Comparison of ENCODE assay signal across 34 mouse cellular contexts in the genomic region with DNA sequence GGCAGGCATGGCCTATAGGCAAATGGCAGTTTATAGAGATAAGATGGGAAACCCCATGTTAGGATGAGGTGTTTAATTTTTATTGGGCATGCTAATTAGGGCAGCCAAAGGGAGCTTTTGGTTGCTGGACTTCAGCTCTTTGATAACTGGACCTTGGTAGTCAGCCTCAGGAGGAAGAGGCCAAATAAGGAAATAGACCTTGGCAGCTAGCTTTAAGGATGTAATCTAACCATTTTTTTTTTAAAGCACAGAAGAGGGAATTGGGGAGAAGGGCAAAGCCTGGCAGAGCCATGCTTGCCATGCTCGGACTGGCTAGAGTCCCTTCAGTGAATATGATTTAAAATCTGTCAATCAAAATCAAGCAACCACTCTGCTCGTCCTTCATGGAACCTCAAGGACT. TPM values are rescaled to one million over a fixed set of nuclear protein-coding genes. Genes with fewer than 3 reads are reported as not detected.
DNase-seq lines count a peak whose midpoint lies in the region; ATAC-seq and TF ChIP-seq lines count a peak whose summit lies in the region.
"Had no signal": no experiment of that assay in that cellular context is flagged by ENCODE, and none has a peak within 500 bp of the region (broad histone marks: within the 10 kb centered on the region; RNA-seq: fewer than 3 reads in every experiment).

No protein-coding gene starts in this region.

- H3K4me1 ChIP-seq in intestine, embryonic 15.5 days (replicated peaks), result 0 out of 2 replicates have a peak, but pooled peaks cover 6% of the 10 kb centered on the region
- H3K4me1 ChIP-seq in intestine, postnatal 0 days (replicated peaks; ENCODE audit: control insufficient read depth, insufficient read depth, low read length), result no peaks in the 10 kb centered on the region
- H3K4me1 ChIP-seq in intestine, embryonic 16.5 days (ENCODE audit: control insufficient read depth, insufficient read depth, low read length), result peaks cover 3% of the 10 kb centered on the region; the same call in 1 of the 2 replicates
- H3K4me1 ChIP-seq: embryonic facial prominence, embryonic 12.5 days; embryonic facial prominence, embryonic 15.5 days; heart, embryonic 10.5 days had no signal

- intact Hi-C loops in left cerebral cortex, postnatal 14 days (cut with DNase I), result loop anchor here (5.0 kb wide), 1 partner anchor 138 kb away; no protein-coding TSS in a partner anchor

- H3K27me3 ChIP-seq in intestine, embryonic 15.5 days (replicated peaks), result no peaks in the 10 kb centered on the region
- no peaks in the 10 kb centered on the region for H3K27me3 ChIP-seq in intestine, postnatal 0 days (replicated peaks; ENCODE audit: control insufficient read depth, insufficient read depth, low read length)
- H3K27me3 ChIP-seq in intestine, embryonic 16.5 days (replicated peaks; ENCODE audit: control insufficient read depth, insufficient read depth, low read length), result no peaks in the 10 kb centered on the region
- H3K27me3 ChIP-seq: embryonic facial prominence, embryonic 12.5 days; embryonic facial prominence, embryonic 15.5 days; hindbrain, embryonic 12.5 days; hindbrain, embryonic 15.5 days; Patski had no signal

- TF ChIP-seq CTCF in intestine, postnatal 0 days (IDR thresholded peaks at IDR 0.05; ENCODE audit: low read depth), result no peak

- peak; percentile 18; the same call in 1 of the 2 replicates for ATAC-seq in intestine, embryonic 15.5 days
- ATAC-seq in intestine, postnatal 0 days, result no peak
- 0 out of 2 replicates have a peak, but pooled peaks have one; percentile 32 for ATAC-seq in intestine, embryonic 16.5 days
- no peak for ATAC-seq in megakaryocyte-erythroid progenitor cell, adult 5-6 weeks (replicated peaks; ENCODE audit: low FRiP score, low TSS enrichment, poor library complexity, severe bottlenecking)
- ATAC-seq: CD4-positive, CD25-positive, alpha-beta regulatory T cell, adult 4 months; forebrain, embryonic 14.5 days; forebrain, postnatal 0 days; Patski had no signal

- H3K9me3 ChIP-seq in intestine, embryonic 15.5 days, result no peaks in the 10 kb centered on the region
- H3K9me3 ChIP-seq in intestine, postnatal 0 days (ENCODE audit: control insufficient read depth), result no peaks in the 10 kb centered on the region
- no peaks in the 10 kb centered on the region for H3K9me3 ChIP-seq in intestine, embryonic 16.5 days (ENCODE audit: control insufficient read depth, low read length)
- H3K9me3 ChIP-seq: embryonic facial prominence, embryonic 12.5 days; embryonic facial prominence, embryonic 15.5 days; heart, embryonic 10.5 days; hindbrain, embryonic 12.5 days; hindbrain, embryonic 15.5 days had no signal

- DNase-seq in 416B (ENCODE audit: low read depth) (peak; percentile 28), MN1 (ENCODE audit: low spot score) (peak; percentile 25)
- no peak for DNase-seq in left cerebral cortex, postnatal 14 days (ENCODE audit: low spot score in 2 of 2)
- DNase-seq: adrenal gland, adult 8-10 months; adrenal gland, postnatal 36 days; cerebellum, adult 11 months; cerebellum, adult 2 months; cerebellum, adult 9-11 months; cerebellum, postnatal 25 days; forebrain, postnatal 0 days; gastrocnemius, postnatal 36 days; heart, adult 2 months had no signal

- H3K4me3 ChIP-seq in intestine, embryonic 15.5 days (replicated peaks), result no peak overlapping the region
- H3K4me3 ChIP-seq in intestine, postnatal 0 days (ENCODE audit: low read depth, low read length), result no peak overlapping the region
- no peak overlapping the region for H3K4me3 ChIP-seq in intestine, embryonic 16.5 days (ENCODE audit: low read length)
- H3K4me3 ChIP-seq: embryonic facial prominence, embryonic 12.5 days; embryonic facial prominence, embryonic 15.5 days; heart, adult 2 months; heart, embryonic 10.5 days; hindbrain, embryonic 12.5 days; hindbrain, embryonic 15.5 days had no signal

- no peak overlapping the region for H3K9ac ChIP-seq in intestine, embryonic 15.5 days
- no peak overlapping the region for H3K9ac ChIP-seq in intestine, postnatal 0 days (ENCODE audit: low read depth, low read length)
- H3K9ac ChIP-seq in intestine, embryonic 16.5 days (ENCODE audit: low read depth, low read length), result no peak overlapping the region
- H3K9ac ChIP-seq: embryonic facial prominence, embryonic 12.5 days; embryonic facial prominence, embryonic 15.5 days; forebrain, postnatal 0 days; hindbrain, embryonic 12.5 days; hindbrain, embryonic 15.5 days had no signal

- WGBS in intestine, embryonic 15.5 days, result 78% methylated on average over 2 of the region's 2 CpGs
- 69% methylated on average over 2 of the region's 2 CpGs for WGBS in intestine, postnatal 0 days
- 71% methylated on average over 2 of the region's 2 CpGs for WGBS in intestine, embryonic 16.5 days

- H3K27ac ChIP-seq in intestine, embryonic 15.5 days, result no peak overlapping the region
- no peak overlapping the region for H3K27ac ChIP-seq in intestine, postnatal 0 days (ENCODE audit: low read depth, low read length)
- H3K27ac ChIP-seq in intestine, embryonic 16.5 days (ENCODE audit: low read length), result no peak overlapping the region
- H3K27ac ChIP-seq: embryonic facial prominence, embryonic 12.5 days; embryonic facial prominence, embryonic 15.5 days; heart, adult 2 months; heart, embryonic 10.5 days; hindbrain, embryonic 12.5 days; hindbrain, embryonic 15.5 days had no signal

- no peak overlapping the region for H3K4me2 ChIP-seq in intestine, embryonic 15.5 days (replicated peaks)
- H3K4me2 ChIP-seq in intestine, postnatal 0 days (replicated peaks; ENCODE audit: low read depth), result no peak overlapping the region
- H3K4me2 ChIP-seq in intestine, embryonic 16.5 days (ENCODE audit: low read depth, low read length), result no peak overlapping the region
- H3K4me2 ChIP-seq: embryonic facial prominence, embryonic 12.5 days; embryonic facial prominence, embryonic 15.5 days; hindbrain, embryonic 12.5 days; hindbrain, embryonic 15.5 days had no signal

- H3K36me3 ChIP-seq in intestine, embryonic 15.5 days, result peaks cover 7% of the 10 kb centered on the region; the same call in 1 of the 2 replicates
- peaks cover 20% of the 10 kb centered on the region; the same call in 1 of the 2 replicates for H3K36me3 ChIP-seq in intestine, postnatal 0 days (ENCODE audit: control insufficient read depth, insufficient read depth)
- H3K36me3 ChIP-seq in intestine, embryonic 16.5 days (ENCODE audit: control insufficient read depth, insufficient read depth, low read length), result 0 out of 2 replicates have a peak, but pooled peaks cover under 1% of the 10 kb centered on the region

RNA-seq across cellular contexts. Expression of gene Pmm2, which starts 7.1 kb away (rescaled TPM):
- polyA plus RNA-seq in intestine, embryonic 15.5 days (2015; fragmentation: Nextera tagmentation; extraction: Ambion mirVana), result 92.0 and 98.9 TPM in 2 replicates
- polyA plus RNA-seq in intestine, postnatal 0 days (2015; fragmentation: Nextera tagmentation; extraction: Ambion mirVana), result 116 and 120 TPM in 2 replicates
- polyA plus RNA-seq in intestine, embryonic 16.5 days (2015; fragmentation: Nextera tagmentation; extraction: Ambion mirVana), result 126 and 128 TPM in 2 replicates
- 54.8 and 74.7 TPM in 2 replicates for total RNA-seq in megakaryocyte-erythroid progenitor cell, adult 5-6 weeks (2014; fragmentation: Nextera tagmentation)
- 51.1 and 56.8 TPM in 2 replicates for total RNA-seq in megakaryocyte-erythroid progenitor cell, adult 5-6 weeks (2017)
- 10 to 100 TPM; 33.7 to 33.8 TPM for total RNA-seq in left cerebral cortex, postnatal 14 days (2021)

RNA-seq across cellular contexts. Expression of gene Tmem186, which starts 7.1 kb away (rescaled TPM):
- 22.0 and 22.2 TPM in 2 replicates for polyA plus RNA-seq in intestine, embryonic 15.5 days (2015; fragmentation: Nextera tagmentation; extraction: Ambion mirVana)
- polyA plus RNA-seq in intestine, postnatal 0 days (2015; fragmentation: Nextera tagmentation; extraction: Ambion mirVana), result 9.1 and 9.8 TPM in 2 replicates
- polyA plus RNA-seq in intestine, embryonic 16.5 days (2015; fragmentation: Nextera tagmentation; extraction: Ambion mirVana), result 23.9 and 24.2 TPM in 2 replicates
- total RNA-seq in megakaryocyte-erythroid progenitor cell, adult 5-6 weeks (2014; fragmentation: Nextera tagmentation), result 17.2 and 18.1 TPM in 2 replicates
- 12.5 and 22.9 TPM in 2 replicates for total RNA-seq in megakaryocyte-erythroid progenitor cell, adult 5-6 weeks (2017)
- 10 to 100 TPM; 11.2 to 12.6 TPM for total RNA-seq in left cerebral cortex, postnatal 14 days (2021)

RNA-seq across cellular contexts. Expression of gene Carhsp1, which starts 41.5 kb away (rescaled TPM):
- polyA plus RNA-seq in intestine, embryonic 15.5 days (2015; fragmentation: Nextera tagmentation; extraction: Ambion mirVana), result 89.8 and 90.4 TPM in 2 replicates
- polyA plus RNA-seq in intestine, postnatal 0 days (2015; fragmentation: Nextera tagmentation; extraction: Ambion mirVana), result 40.1 and 43.9 TPM in 2 replicates
- 85.0 and 89.4 TPM in 2 replicates for polyA plus RNA-seq in intestine, embryonic 16.5 days (2015; fragmentation: Nextera tagmentation; extraction: Ambion mirVana)
- 28.8 and 32.5 TPM in 2 replicates for total RNA-seq in megakaryocyte-erythroid progenitor cell, adult 5-6 weeks (2014; fragmentation: Nextera tagmentation)
- 18.5 and 23.8 TPM in 2 replicates for total RNA-seq in megakaryocyte-erythroid progenitor cell, adult 5-6 weeks (2017)
- total RNA-seq in left cerebral cortex, postnatal 14 days (2021), result 10 to 100 TPM in 1 of 2 experiments, 1 to 10 TPM in 1; 8.6 to 13.9 TPM

RNA-seq across cellular contexts. Expression of gene Gm5767, which starts 50.2 kb away (rescaled TPM):
- not detected in 2 replicates for polyA plus RNA-seq in intestine, embryonic 15.5 days (2015; fragmentation: Nextera tagmentation; extraction: Ambion mirVana)
- polyA plus RNA-seq in intestine, postnatal 0 days (2015; fragmentation: Nextera tagmentation; extraction: Ambion mirVana), result 0.22 TPM in 1 of 2 replicates, not detected in the other
- polyA plus RNA-seq in intestine, embryonic 16.5 days (2015; fragmentation: Nextera tagmentation; extraction: Ambion mirVana), result not detected in 2 replicates
- total RNA-seq in megakaryocyte-erythroid progenitor cell, adult 5-6 weeks (2014; fragmentation: Nextera tagmentation), result not detected in 2 replicates
- total RNA-seq in megakaryocyte-erythroid progenitor cell, adult 5-6 weeks (2017), result not detected in 2 replicates
- not detected for total RNA-seq in left cerebral cortex, postnatal 14 days (2021)
- total RNA-seq: adrenal gland, adult 8-10 months; adrenal gland, postnatal 36 days; common myeloid progenitor, adult 5-6 weeks; forebrain, postnatal 0 days; gastrocnemius, adult 8-10 months; gastrocnemius, postnatal 36 days; granulocyte monocyte progenitor cell, adult 5-6 weeks; heart, adult 2 months; heart, postnatal 25 days; hematopoietic stem cell, adult 5-6 weeks had no signal
- polyA plus RNA-seq: C2C12; CD4-positive, CD25-positive, alpha-beta regulatory T cell, adult 4 months; cerebellum, adult 2 months; embryonic facial prominence, embryonic 12.5 days; embryonic facial prominence, embryonic 15.5 days; forebrain, embryonic 11.5 days; forebrain, embryonic 14.5 days; forebrain, postnatal 0 days; heart, embryonic 10.5 days; heart, embryonic 14.5 days; heart, postnatal 0 days; hindbrain, embryonic 12.5 days; hindbrain, embryonic 15.5 days; intestine, embryonic 14.5 days; Patski had no signal

Comparison
In these comparisons a context has a peak if more than half of its experiments do, and no peak if none do; other contexts are left out.
1. ATAC-seq: peak in intestine, embryonic 15.5 days (single experiment) and intestine, embryonic 16.5 days (single experiment); none in intestine, postnatal 0 days (single experiment) and megakaryocyte-erythroid progenitor cell, adult 5-6 weeks (single experiment).
2. DNase-seq: peak in 416B (single experiment) and MN1 (single experiment); none in left cerebral cortex, postnatal 14 days (0 of 2).